Comparison of ENCODE assay signal across 10 mouse cellular contexts in genomic region chr5:124284330-124284729, GRCm38 (mm10). TPM values are rescaled to one million over a fixed set of nuclear protein-coding genes. Genes with fewer than 3 reads are reported as not detected.
DNase-seq lines count a peak whose midpoint lies in the region; ATAC-seq and TF ChIP-seq lines count a peak whose summit lies in the region.
"Had no signal": no experiment of that assay in that cellular context is flagged by ENCODE, and none has a peak within 500 bp of the region (broad histone marks: within the 10 kb centered on the region; RNA-seq: fewer than 3 reads in every experiment).

No protein-coding gene starts in this region.

- no peaks in the 10 kb centered on the region for H3K4me1 ChIP-seq in intestine, postnatal 0 days (replicated peaks; ENCODE audit: control insufficient read depth, insufficient read depth, low read length)
- H3K4me1 ChIP-seq in intestine, embryonic 15.5 days (replicated peaks), result no peaks in the 10 kb centered on the region
- H3K4me1 ChIP-seq: limb, embryonic 13.5 days had no signal

- H3K27ac ChIP-seq in intestine, postnatal 0 days (ENCODE audit: low read depth, low read length), result no peak overlapping the region
- H3K27ac ChIP-seq in intestine, embryonic 15.5 days, result no peak overlapping the region
- H3K27ac ChIP-seq: limb, embryonic 13.5 days had no signal

- H3K4me3 ChIP-seq in intestine, postnatal 0 days (ENCODE audit: low read depth, low read length), result no peak overlapping the region
- H3K4me3 ChIP-seq in intestine, embryonic 15.5 days (replicated peaks), result no peak overlapping the region
- H3K4me3 ChIP-seq: limb, embryonic 13.5 days had no signal

- 66% methylated on average over 3 of the region's 3 CpGs for WGBS in intestine, postnatal 0 days
- 67% methylated on average over 3 of the region's 3 CpGs for WGBS in intestine, embryonic 15.5 days

- no peak overlapping the region for H3K9ac ChIP-seq in intestine, postnatal 0 days (ENCODE audit: low read depth, low read length)
- H3K9ac ChIP-seq in intestine, embryonic 15.5 days, result no peak overlapping the region
- H3K9ac ChIP-seq: limb, embryonic 13.5 days had no signal

- peaks cover 23% of the 10 kb centered on the region for H3K36me3 ChIP-seq in intestine, postnatal 0 days (ENCODE audit: control insufficient read depth, insufficient read depth)
- peaks cover 21% of the 10 kb centered on the region for H3K36me3 ChIP-seq in intestine, embryonic 15.5 days

- H3K9me3 ChIP-seq in intestine, postnatal 0 days (ENCODE audit: control insufficient read depth), result no peaks in the 10 kb centered on the region
- no peaks in the 10 kb centered on the region for H3K9me3 ChIP-seq in intestine, embryonic 15.5 days

- TF ChIP-seq CTCF in intestine, postnatal 0 days (IDR thresholded peaks at IDR 0.05; ENCODE audit: low read depth), result peak; percentile 59

- H3K4me2 ChIP-seq in intestine, postnatal 0 days (replicated peaks; ENCODE audit: low read depth), result no peak overlapping the region
- H3K4me2 ChIP-seq in intestine, embryonic 15.5 days (replicated peaks), result no peak overlapping the region
- H3K4me2 ChIP-seq: limb, embryonic 13.5 days had no signal

- peak; percentile 25 for DNase-seq in adrenal gland, postnatal 10 days
- DNase-seq in adrenal gland, adult 8-10 months, result no peak
- peak; percentile 52 for DNase-seq in NIH3T3 (ENCODE audit: low read depth)
- DNase-seq in lung, postnatal 25 days (ENCODE audit: low spot score), result peak; percentile 24
- DNase-seq in Muller cell, postnatal 12 days (ENCODE audit: inconsistent ontology term), result no peak
- DNase-seq in adrenal gland, adult (ENCODE audit: inconsistent age in 2 of 2, low spot score in 1 of 2), result no peak
- DNase-seq: cerebellum, adult 8-10 months had no signal

- ATAC-seq in intestine, postnatal 0 days, result no peak
- ATAC-seq in intestine, embryonic 15.5 days, result no peak

- H3K27me3 ChIP-seq in intestine, postnatal 0 days (replicated peaks; ENCODE audit: control insufficient read depth, insufficient read depth, low read length), result no peaks in the 10 kb centered on the region
- no peaks in the 10 kb centered on the region for H3K27me3 ChIP-seq in intestine, embryonic 15.5 days (replicated peaks)
- H3K27me3 ChIP-seq: limb, embryonic 13.5 days had no signal

RNA-seq across cellular contexts. Expression of gene Pitpnm2, which starts 34.8 kb away (rescaled TPM):
- total RNA-seq in adrenal gland, postnatal 10 days (2021), result 10 to 100 TPM; 40.4 to 53.6 TPM
- 10 to 100 TPM; 52.7 to 67.0 (median 62.5) TPM for total RNA-seq in adrenal gland, adult 8-10 months (2022)
- 1.5 and 1.9 TPM in 2 replicates for polyA plus RNA-seq in intestine, postnatal 0 days (2015; fragmentation: Nextera tagmentation; extraction: Ambion mirVana)
- 3.1 and 3.8 TPM in 2 replicates for polyA plus RNA-seq in intestine, embryonic 15.5 days (2015; fragmentation: Nextera tagmentation; extraction: Ambion mirVana)

RNA-seq across cellular contexts. Expression of gene Mphosph9, which starts 43.4 kb away (rescaled TPM):
- 10 to 100 TPM in 1 of 2 experiments, 1 to 10 TPM in 1; 6.1 to 10.1 TPM for total RNA-seq in adrenal gland, postnatal 10 days (2021)
- 10 to 100 TPM in 2 of 4 experiments, 1 to 10 TPM in 2; 9.3 to 17.8 (median 12.9) TPM for total RNA-seq in adrenal gland, adult 8-10 months (2022)
- 2.5 and 2.6 TPM in 2 replicates for polyA plus RNA-seq in intestine, postnatal 0 days (2015; fragmentation: Nextera tagmentation; extraction: Ambion mirVana)
- 8.0 and 10.3 TPM in 2 replicates for polyA plus RNA-seq in intestine, embryonic 15.5 days (2015; fragmentation: Nextera tagmentation; extraction: Ambion mirVana)

RNA-seq across cellular contexts. Expression of gene 2810006K23Rik, which starts 43.6 kb away (rescaled TPM):
- 10 to 100 TPM; 11.9 to 15.0 TPM for total RNA-seq in adrenal gland, postnatal 10 days (2021)
- total RNA-seq in adrenal gland, adult 8-10 months (2022), result 10 to 100 TPM; 14.8 to 19.7 (median 15.9) TPM
- polyA plus RNA-seq in intestine, postnatal 0 days (2015; fragmentation: Nextera tagmentation; extraction: Ambion mirVana), result 5.0 TPM in 2 replicates
- 13.4 and 15.5 TPM in 2 replicates for polyA plus RNA-seq in intestine, embryonic 15.5 days (2015; fragmentation: Nextera tagmentation; extraction: Ambion mirVana)

Comparison
In these comparisons a context has a peak if more than half of its experiments do, and no peak if none do; other contexts are left out.
1. DNase-seq: peak in adrenal gland, postnatal 10 days (single experiment), NIH3T3 (single experiment) and lung, postnatal 25 days (single experiment); none in adrenal gland, adult 8-10 months (single experiment), Muller cell, postnatal 12 days (single experiment) and adrenal gland, adult (0 of 2).